Mouse (Mus musculus): ENCODE measurements around the gene Ubxn7.

GRCm38 (mm10) chr16:32312386-32312785, 19.7 kb upstream of the Ubxn7 start:
- TF ChIP-seq GATA1 (IDR thresholded peaks at IDR 0.05; ENCODE audit: low read length): no peak
- no peak for TF ChIP-seq TAL1 (IDR thresholded peaks at IDR 0.05; ENCODE audit: low read length)
